Mouse (Mus musculus): Measurements from ENCODE around the gene Stk4. TPM values are rescaled to one million over a fixed set of nuclear protein-coding genes. Genes with fewer than 3 reads are reported as not detected.

Stk4 gene
- total RNA-seq, 1 experiment = 58.5 TPM

DNA sequence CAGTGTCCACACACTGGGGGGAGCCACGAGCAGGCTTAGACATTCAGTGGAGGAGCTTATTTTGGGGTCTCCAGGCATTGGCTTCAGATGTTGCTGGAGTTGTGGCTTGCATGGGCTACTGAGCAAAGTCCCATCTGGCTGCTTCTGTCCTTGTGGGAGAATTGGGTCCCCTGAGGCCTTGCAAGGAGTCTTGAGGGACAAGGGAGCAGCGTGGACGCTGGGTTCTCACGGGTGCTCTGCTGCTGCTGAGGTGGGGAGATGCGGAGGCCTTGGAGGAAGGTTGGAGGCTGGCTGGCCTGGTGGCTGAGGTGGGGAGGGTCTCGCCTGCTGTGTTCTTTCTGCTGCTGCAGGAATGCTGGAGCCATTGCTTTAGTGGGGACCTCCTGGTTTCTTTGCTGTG, 43.9 kb downstream of the Stk4 start:
- no peaks in the 10 kb centered on the region for H3K9me3 ChIP-seq (ENCODE audit: control insufficient read depth, insufficient read depth, low read depth, low read length)
- no peak for DNase-seq (ENCODE audit: low read depth, low spot score)
- no peak overlapping the region for H3K27ac ChIP-seq (ENCODE audit: insufficient read depth, low read depth, low read length, poor library complexity, severe bottlenecking)
- no peaks in the 10 kb centered on the region for H3K4me1 ChIP-seq (ENCODE audit: control insufficient read depth in 2 of 2, insufficient read depth in 2 of 2, low read length in 2 of 2, poor library complexity in 1 of 2)
- no peak overlapping the region for H3K4me3 ChIP-seq (ENCODE audit: insufficient read depth in 1 of 2, low read depth in 1 of 2, low read length in 2 of 2, poor library complexity in 1 of 2, severe bottlenecking in 1 of 2)
- peaks cover 13% of the 10 kb centered on the region for H3K36me3 ChIP-seq (ENCODE audit: control insufficient read depth, insufficient read depth, low read length, poor library complexity, severe bottlenecking)
- in situ Hi-C loops (cut with MboI; ENCODE audit: low sequenced_read_pairs in 2 of 2, unreplicated experiment in 2 of 2) = no loop called here
- TF ChIP-seq ZNF384 (IDR thresholded peaks at IDR 0.05; ENCODE audit: low read depth, low read length) (no peak), ZC3H11A (IDR thresholded peaks at IDR 0.05; ENCODE audit: borderline replicate concordance, low read depth, low read length) (no peak), MAFK (IDR thresholded peaks at IDR 0.05; ENCODE audit: insufficient read depth, low read depth, low read length) (no peak), CHD2 (IDR thresholded peaks at IDR 0.05; ENCODE audit: low read depth, low read length) (no peak), HCFC1 (IDR thresholded peaks at IDR 0.05; ENCODE audit: borderline replicate concordance, insufficient read depth, low read length) (no peak)
- no peak overlapping the region for H3K9ac ChIP-seq (ENCODE audit: insufficient read depth, low read depth, low read length, poor library complexity, severe bottlenecking)

DNA sequence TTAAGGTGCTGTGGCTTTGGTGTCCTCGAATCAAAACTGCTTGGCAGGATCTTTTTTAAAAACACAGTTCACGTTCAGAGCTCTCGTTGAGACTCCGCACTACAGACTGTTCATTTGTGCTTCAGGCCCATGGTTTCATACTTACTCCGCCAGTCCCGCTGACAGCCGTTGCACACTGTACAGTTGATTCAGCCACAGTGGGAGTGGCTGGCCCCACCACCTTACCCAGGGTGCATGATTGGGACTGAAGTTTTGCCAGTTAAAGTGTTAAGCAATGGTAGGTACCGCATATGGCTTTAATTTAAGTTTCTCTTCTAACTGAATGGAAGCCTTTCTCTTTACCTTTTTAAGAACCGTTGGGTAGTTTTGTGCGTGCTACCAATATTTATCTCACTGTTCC, 45.4 kb downstream of the Stk4 start:
- H3K27ac ChIP-seq (ENCODE audit: insufficient read depth, low read depth, low read length, poor library complexity, severe bottlenecking) = no peak overlapping the region
- TF ChIP-seq HCFC1 (IDR thresholded peaks at IDR 0.05; ENCODE audit: borderline replicate concordance, insufficient read depth, low read length) = no peak
- TF ChIP-seq CHD2 (IDR thresholded peaks at IDR 0.05; ENCODE audit: low read depth, low read length) = no peak
- no peak for TF ChIP-seq ZNF384 (IDR thresholded peaks at IDR 0.05; ENCODE audit: low read depth, low read length)
- no peak for TF ChIP-seq MAFK (IDR thresholded peaks at IDR 0.05; ENCODE audit: insufficient read depth, low read depth, low read length)
- no peak for TF ChIP-seq ZC3H11A (IDR thresholded peaks at IDR 0.05; ENCODE audit: borderline replicate concordance, low read depth, low read length)

DNA sequence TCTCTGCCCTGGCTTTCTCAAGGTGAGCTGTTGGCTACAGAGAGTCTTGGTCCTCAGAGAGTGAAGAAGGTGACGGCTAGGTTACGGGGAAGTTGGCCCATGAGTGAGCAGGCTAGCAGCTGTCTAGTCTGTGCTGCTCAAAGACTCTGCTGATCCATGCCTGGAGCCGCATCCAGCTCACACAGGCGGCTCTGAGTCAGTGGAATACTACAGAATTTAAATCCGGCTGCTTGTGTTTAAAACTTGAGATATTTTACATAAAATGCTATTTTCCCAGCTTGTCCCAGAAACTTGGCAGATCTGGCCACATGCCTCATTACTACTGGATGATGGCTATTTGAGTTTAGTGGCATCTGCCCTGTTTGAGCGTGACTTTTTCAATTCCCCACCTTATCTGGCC, 49.4 kb downstream of the Stk4 start:
- no peak for DNase-seq (ENCODE audit: low read depth, low spot score)
- Histone ChIP-seq H3K9ac (ENCODE audit: insufficient read depth, low read depth, low read length, poor library complexity, severe bottlenecking) (no peak overlapping the region), H3K9me3 (ENCODE audit: control insufficient read depth, insufficient read depth, low read depth, low read length) (no peaks in the 10 kb centered on the region), H3K27ac (ENCODE audit: insufficient read depth, low read depth, low read length, poor library complexity, severe bottlenecking) (no peak overlapping the region), H3K4me3 (ENCODE audit: insufficient read depth in 1 of 2, low read depth in 1 of 2, low read length in 2 of 2, poor library complexity in 1 of 2, severe bottlenecking in 1 of 2) (no peak overlapping the region), H3K36me3 (ENCODE audit: control insufficient read depth, insufficient read depth, low read length, poor library complexity, severe bottlenecking) (peaks cover 7% of the 10 kb centered on the region), H3K4me1 (ENCODE audit: control insufficient read depth in 2 of 2, insufficient read depth in 2 of 2, low read length in 2 of 2, poor library complexity in 1 of 2) (no peaks in the 10 kb centered on the region)
- in situ Hi-C loops (cut with MboI; ENCODE audit: low sequenced_read_pairs in 2 of 2, unreplicated experiment in 2 of 2) = no loop called here
- no peak for TF ChIP-seq ZNF384 (IDR thresholded peaks at IDR 0.05; ENCODE audit: low read depth, low read length)
- TF ChIP-seq ZC3H11A (IDR thresholded peaks at IDR 0.05; ENCODE audit: borderline replicate concordance, low read depth, low read length) = no peak
- TF ChIP-seq MAFK (IDR thresholded peaks at IDR 0.05; ENCODE audit: insufficient read depth, low read depth, low read length) = no peak
- no peak for TF ChIP-seq CHD2 (IDR thresholded peaks at IDR 0.05; ENCODE audit: low read depth, low read length)
- no peak for TF ChIP-seq HCFC1 (IDR thresholded peaks at IDR 0.05; ENCODE audit: borderline replicate concordance, insufficient read depth, low read length)

More for the DNA sequence above, 45.4 kb downstream of the Stk4 start:
- peaks cover 15% of the 10 kb centered on the region for H3K36me3 ChIP-seq (ENCODE audit: control insufficient read depth, insufficient read depth, low read length, poor library complexity, severe bottlenecking)
- DNase-seq (ENCODE audit: low read depth, low spot score) = no peak
- no peaks in the 10 kb centered on the region for H3K4me1 ChIP-seq (ENCODE audit: control insufficient read depth in 2 of 2, insufficient read depth in 2 of 2, low read length in 2 of 2, poor library complexity in 1 of 2)
- no peak overlapping the region for H3K4me3 ChIP-seq (ENCODE audit: insufficient read depth in 1 of 2, low read depth in 1 of 2, low read length in 2 of 2, poor library complexity in 1 of 2, severe bottlenecking in 1 of 2)
- H3K9ac ChIP-seq (ENCODE audit: insufficient read depth, low read depth, low read length, poor library complexity, severe bottlenecking) = no peak overlapping the region
- no peaks in the 10 kb centered on the region for H3K9me3 ChIP-seq (ENCODE audit: control insufficient read depth, insufficient read depth, low read depth, low read length)
- in situ Hi-C loops (cut with MboI; ENCODE audit: low sequenced_read_pairs in 2 of 2, unreplicated experiment in 2 of 2) = no loop called here

DNA sequence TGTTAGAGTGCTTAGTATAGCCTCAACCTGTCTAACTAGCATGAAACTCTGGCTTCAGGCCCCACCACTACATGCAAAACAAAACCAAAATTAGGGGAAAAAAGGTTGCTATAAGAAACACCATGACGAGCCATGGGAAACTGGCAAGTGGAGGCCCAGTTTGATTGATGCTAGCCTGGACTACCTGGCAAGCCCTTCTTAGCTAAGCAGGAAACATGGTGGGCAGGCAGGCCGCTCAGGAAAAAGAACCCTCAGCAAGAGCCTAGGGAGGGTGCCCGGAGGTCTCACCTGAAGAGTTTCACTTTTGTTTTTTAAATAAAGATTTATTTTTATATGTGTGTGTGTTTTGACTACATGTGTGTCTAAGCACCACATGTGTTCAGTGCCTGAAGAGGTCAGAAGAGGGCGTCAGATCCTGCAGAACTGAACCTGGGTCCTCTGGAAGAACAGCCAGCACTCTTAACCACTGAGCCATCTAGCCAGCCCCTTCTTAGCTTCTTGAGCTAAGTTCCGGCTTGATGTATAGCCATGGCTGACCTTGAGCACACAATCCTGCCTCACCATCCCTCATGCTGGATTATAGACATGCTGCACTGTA, 53.1 kb downstream of the Stk4 start:
- TF ChIP-seq HCFC1 (IDR thresholded peaks at IDR 0.05; ENCODE audit: borderline replicate concordance, insufficient read depth, low read length) = no peak
- TF ChIP-seq MAFK (IDR thresholded peaks at IDR 0.05; ENCODE audit: insufficient read depth, low read depth, low read length) = no peak
- no peak for TF ChIP-seq CHD2 (IDR thresholded peaks at IDR 0.05; ENCODE audit: low read depth, low read length)
- no peak for TF ChIP-seq ZNF384 (IDR thresholded peaks at IDR 0.05; ENCODE audit: low read depth, low read length)
- TF ChIP-seq ZC3H11A (IDR thresholded peaks at IDR 0.05; ENCODE audit: borderline replicate concordance, low read depth, low read length) = no peak
- no peak for DNase-seq (ENCODE audit: low read depth, low spot score)
- Histone ChIP-seq H3K36me3 (ENCODE audit: control insufficient read depth, insufficient read depth, low read length, poor library complexity, severe bottlenecking) (peaks cover 8% of the 10 kb centered on the region), H3K9me3 (ENCODE audit: control insufficient read depth, insufficient read depth, low read depth, low read length) (no peaks in the 10 kb centered on the region), H3K4me3 (ENCODE audit: insufficient read depth in 1 of 2, low read depth in 1 of 2, low read length in 2 of 2, poor library complexity in 1 of 2, severe bottlenecking in 1 of 2) (no peak overlapping the region), H3K9ac (ENCODE audit: insufficient read depth, low read depth, low read length, poor library complexity, severe bottlenecking) (no peak overlapping the region), H3K27ac (ENCODE audit: insufficient read depth, low read depth, low read length, poor library complexity, severe bottlenecking) (no peak overlapping the region), H3K4me1 (ENCODE audit: control insufficient read depth in 2 of 2, insufficient read depth in 2 of 2, low read length in 2 of 2, poor library complexity in 1 of 2) (no peaks in the 10 kb centered on the region)
- in situ Hi-C loops (cut with MboI; ENCODE audit: low sequenced_read_pairs in 2 of 2, unreplicated experiment in 2 of 2) = no loop called here

Data from ES-E14 (cell line).